Mouse (Mus musculus): ENCODE results near the gene Sh3bp1. TPM values are rescaled to one million over a fixed set of nuclear protein-coding genes. Genes with fewer than 3 reads are reported as not detected.

Gene Sh3bp1
- polyA plus RNA-seq, 1 experiment from 2014 or later, result 10.3 TPM

GRCm38 (mm10) chr15:78936403-78936802 is 36.8 kb downstream of the Sh3bp1 start:
- H3K36me3 ChIP-seq (replicated peaks), result peaks cover 51% of the 10 kb centered on the region
- H3K27ac ChIP-seq, result no peak overlapping the region
- no peak for ATAC-seq (ENCODE audit: low FRiP score)

GRCm38 (mm10) chr15:78937311-78937710 is 37.7 kb downstream of the Sh3bp1 start:
- no peaks in the 10 kb centered on the region for H3K9me3 ChIP-seq
- no peak overlapping the region for H3K27ac ChIP-seq
- H3K36me3 ChIP-seq (replicated peaks), result peaks cover 56% of the 10 kb centered on the region
- H3K27me3 ChIP-seq, result no peaks in the 10 kb centered on the region
- no peak overlapping the region for H3K4me3 ChIP-seq (replicated peaks)
- no peak overlapping the region for H3K4me2 ChIP-seq
- H3K4me1 ChIP-seq, result peaks cover 13% of the 10 kb centered on the region
- ATAC-seq (ENCODE audit: low FRiP score), result no peak
- H3K9ac ChIP-seq, result no peak overlapping the region
- 88% methylated on average over 10 of the region's 10 CpGs for WGBS

More at GRCm38 (mm10) chr15:78936403-78936802, 36.8 kb downstream of the Sh3bp1 start:
- Histone ChIP-seq H3K4me1 (peaks cover 13% of the 10 kb centered on the region), H3K9ac (no peak overlapping the region), H3K4me2 (no peak overlapping the region), H3K9me3 (no peaks in the 10 kb centered on the region), H3K27me3 (no peaks in the 10 kb centered on the region), H3K4me3 (replicated peaks) (no peak overlapping the region)
- WGBS, result 92% methylated on average over 12 of the region's 12 CpGs

GRCm38 (mm10) chr15:78937963-78938362 is 38.4 kb downstream of the Sh3bp1 start:
- Histone ChIP-seq H3K4me3 (replicated peaks) (no peak overlapping the region), H3K9ac (0 out of 2 replicates have a peak overlapping the region, but pooled peaks have one; percentile 7), H3K27ac (no peak overlapping the region), H3K27me3 (no peaks in the 10 kb centered on the region), H3K9me3 (no peaks in the 10 kb centered on the region), H3K4me1 (peaks cover 19% of the 10 kb centered on the region), H3K4me2 (no peak overlapping the region), H3K36me3 (replicated peaks) (peaks cover 56% of the 10 kb centered on the region)
- 90% methylated on average over 2 of the region's 2 CpGs for WGBS
- ATAC-seq (ENCODE audit: low FRiP score), result no peak

DNA sequence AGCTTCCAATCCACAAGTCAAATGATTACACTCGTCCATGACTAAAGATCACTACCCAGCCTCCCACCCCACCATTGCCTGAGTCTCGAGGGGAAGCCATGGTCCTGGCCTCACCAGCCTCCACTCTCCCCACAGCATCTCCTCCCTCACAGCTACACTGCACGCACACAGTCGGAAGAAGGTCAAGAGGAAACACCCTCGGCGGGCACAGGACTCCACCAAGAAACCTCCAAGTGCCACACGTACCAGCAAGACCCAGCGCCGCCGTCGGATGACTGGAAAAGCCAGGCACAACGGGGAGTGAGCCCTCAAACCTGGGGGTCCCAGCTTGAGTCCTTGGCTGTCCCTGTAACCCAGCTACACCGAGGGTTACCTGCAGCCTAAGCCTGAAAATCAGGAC is 40.8 kb downstream of the Sh3bp1 start:
- Histone ChIP-seq H3K27me3 (no peaks in the 10 kb centered on the region), H3K4me3 (replicated peaks) (no peak overlapping the region), H3K9me3 (no peaks in the 10 kb centered on the region), H3K4me1 (peaks cover 20% of the 10 kb centered on the region), H3K36me3 (replicated peaks) (peaks cover 56% of the 10 kb centered on the region), H3K4me2 (no peak overlapping the region), H3K9ac (no peak overlapping the region), H3K27ac (no peak overlapping the region)
- no peak for ATAC-seq (ENCODE audit: low FRiP score)
- 96% methylated on average over 13 of the region's 13 CpGs for WGBS

GRCm38 (mm10) chr15:78942663-78943062 is 43.1 kb downstream of the Sh3bp1 start:
- Histone ChIP-seq H3K27ac (no peak overlapping the region), H3K27me3 (peaks cover 13% of the 10 kb centered on the region; the same call in 1 of the 2 replicates), H3K4me3 (replicated peaks) (peak overlapping the region; percentile 22; the same call in 1 of the 2 replicates), H3K4me2 (peak overlapping the region; percentile 50), H3K9me3 (no peaks in the 10 kb centered on the region), H3K4me1 (peaks cover 7% of the 10 kb centered on the region), H3K9ac (peak overlapping the region; percentile 48), H3K36me3 (replicated peaks) (peaks cover 42% of the 10 kb centered on the region)
- peak; percentile 61 for ATAC-seq (ENCODE audit: low FRiP score)
- 2% methylated on average over 9 of the region's 9 CpGs for WGBS

DNA sequence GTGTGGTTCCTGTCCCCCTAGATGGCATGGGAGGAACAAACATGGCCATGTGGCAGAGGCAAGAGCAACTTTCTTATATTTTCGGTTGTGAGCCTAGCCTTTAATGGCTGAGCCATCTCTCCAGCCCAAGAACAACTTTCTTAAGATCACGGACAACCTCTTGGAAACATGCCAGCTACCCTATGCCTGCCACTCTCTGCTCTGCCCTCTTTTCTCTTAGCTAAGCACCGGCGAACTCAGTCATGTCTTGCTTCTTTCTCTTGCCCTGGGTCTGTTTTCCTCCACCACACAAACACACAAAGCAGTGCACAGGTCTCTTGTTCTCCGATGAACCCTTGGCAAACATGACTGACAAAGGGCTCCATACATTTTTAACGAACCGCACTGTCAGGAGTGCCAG is 46.7 kb downstream of the Sh3bp1 start:
- no peak overlapping the region for H3K9ac ChIP-seq
- H3K27ac ChIP-seq, result no peak overlapping the region
- peaks cover 13% of the 10 kb centered on the region; the same call in 1 of the 2 replicates for H3K27me3 ChIP-seq
- no peak overlapping the region for H3K4me2 ChIP-seq
- no peak for ATAC-seq (ENCODE audit: low FRiP score)
- H3K4me3 ChIP-seq (replicated peaks), result no peak overlapping the region
- H3K9me3 ChIP-seq, result no peaks in the 10 kb centered on the region
- peaks cover 21% of the 10 kb centered on the region for H3K4me1 ChIP-seq
- 56% methylated on average over 7 of the region's 7 CpGs for WGBS
- H3K36me3 ChIP-seq (replicated peaks), result peaks cover 12% of the 10 kb centered on the region

DNA sequence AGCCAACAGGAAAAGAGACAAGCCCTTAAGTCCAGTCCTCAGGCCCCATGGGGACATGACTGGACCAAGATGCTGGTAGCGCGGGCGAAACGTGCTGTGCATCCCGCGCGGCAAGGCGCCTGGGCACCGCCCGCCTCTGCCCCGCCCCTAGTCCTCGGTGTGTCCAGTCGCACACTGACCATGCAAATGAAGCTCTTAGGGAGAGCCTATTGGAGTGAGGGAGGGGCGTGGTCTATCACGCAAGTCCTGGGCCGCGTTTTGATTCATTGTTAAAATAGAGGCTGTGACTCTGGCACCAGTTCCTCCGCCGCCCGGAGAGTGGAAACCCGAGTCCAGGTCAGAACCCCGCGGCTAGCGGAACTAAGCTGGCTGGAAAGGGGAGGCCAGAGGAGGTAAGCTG is 48.1 kb downstream of the Sh3bp1 start, which contains the start of gene Triobp:
Triobp (plus strand) TSS at position 68 of the 400 bp plus-strand sequence.
- no peaks in the 10 kb centered on the region for H3K9me3 ChIP-seq
- WGBS, result under 1% methylated on average over 24 of the region's 24 CpGs
- H3K4me1 ChIP-seq, result peaks cover 18% of the 10 kb centered on the region
- H3K4me3 ChIP-seq (replicated peaks), result peak within 1 kb of the TSS; percentile 54
- peaks cover 18% of the 10 kb centered on the region for H3K36me3 ChIP-seq (replicated peaks)
- H3K27ac ChIP-seq, result peak within 1 kb of the TSS; percentile 57
- H3K27me3 ChIP-seq, result peaks cover 13% of the 10 kb centered on the region; the same call in 1 of the 2 replicates
- peak within 1 kb of the TSS; percentile 81 for H3K4me2 ChIP-seq
- ATAC-seq (ENCODE audit: low FRiP score), result peak; percentile 98
- H3K9ac ChIP-seq, result peak within 1 kb of the TSS; percentile 65

DNA sequence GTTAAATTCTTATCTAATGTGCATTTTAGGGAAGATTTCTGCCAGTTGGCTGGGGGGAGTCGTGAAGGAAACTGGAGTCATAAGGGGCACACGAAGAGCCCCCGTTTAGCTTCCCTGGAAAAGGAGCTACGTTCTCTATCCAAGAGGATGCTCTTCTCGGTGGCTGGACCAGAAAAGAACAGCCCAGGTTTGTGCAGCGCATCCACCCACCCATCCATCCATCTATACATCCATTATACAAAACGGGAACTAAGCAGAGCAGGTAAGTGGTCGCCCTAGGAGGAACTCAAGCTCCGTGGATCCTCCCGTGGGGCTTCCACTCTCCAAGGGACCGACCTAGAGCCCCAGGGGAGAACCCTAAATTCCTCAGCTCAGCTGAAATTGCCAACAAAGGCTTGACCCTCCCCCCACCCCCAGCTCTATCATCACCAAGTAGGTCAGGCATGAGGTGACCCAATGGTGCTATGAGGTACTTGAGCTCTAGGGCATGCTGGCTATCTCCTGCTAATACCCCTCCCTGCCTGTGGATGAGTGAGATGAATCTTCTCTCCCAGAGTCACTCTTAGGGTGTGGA is 48.7 kb downstream of the Sh3bp1 start:
- 1% methylated on average over 11 of the region's 11 CpGs for WGBS

DNA sequence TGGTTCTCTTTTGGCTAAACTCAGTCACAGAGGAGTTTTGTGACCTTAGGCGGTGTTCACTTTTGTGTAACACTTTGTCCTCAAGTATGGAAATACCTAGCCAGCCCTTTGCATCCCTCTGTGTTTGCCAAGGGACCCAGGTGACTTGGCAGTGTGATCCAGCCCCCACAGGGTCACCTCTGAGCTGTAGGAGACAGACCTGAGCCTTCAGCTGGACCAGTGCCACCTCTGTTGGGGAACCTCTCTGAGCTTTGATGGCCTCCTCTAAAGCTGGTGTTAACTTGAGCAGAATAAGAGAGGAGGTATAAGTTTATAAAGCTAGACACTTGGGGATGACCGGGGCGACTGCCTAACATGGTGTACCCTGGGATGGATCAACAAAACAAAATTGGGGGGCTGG is 49.3 kb downstream of the Sh3bp1 start:
- Histone ChIP-seq H3K4me3 (replicated peaks) (peak overlapping the region; percentile 54), H3K4me2 (peak overlapping the region; percentile 81), H3K36me3 (replicated peaks) (peaks cover 29% of the 10 kb centered on the region), H3K27ac (no peak overlapping the region), H3K27me3 (peaks cover 13% of the 10 kb centered on the region; the same call in 1 of the 2 replicates), H3K9me3 (no peaks in the 10 kb centered on the region), H3K4me1 (peaks cover 14% of the 10 kb centered on the region), H3K9ac (no peak overlapping the region)
- no peak for ATAC-seq (ENCODE audit: low FRiP score)
- 92% methylated on average over 3 of the region's 3 CpGs for WGBS

More for the DNA sequence above, 48.7 kb downstream of the Sh3bp1 start:
- peaks cover 14% of the 10 kb centered on the region for H3K4me1 ChIP-seq
- no peaks in the 10 kb centered on the region for H3K9me3 ChIP-seq
- no peak; the same call in none of the 2 replicates for ATAC-seq (ENCODE audit: low FRiP score)
- peak overlapping the region; percentile 81 for H3K4me2 ChIP-seq
- H3K27me3 ChIP-seq, result peaks cover 13% of the 10 kb centered on the region; the same call in 1 of the 2 replicates
- peak overlapping the region; percentile 65 for H3K9ac ChIP-seq
- H3K4me3 ChIP-seq (replicated peaks), result peak overlapping the region; percentile 54
- peaks cover 23% of the 10 kb centered on the region for H3K36me3 ChIP-seq (replicated peaks)
- H3K27ac ChIP-seq, result peak overlapping the region; percentile 57

DNA sequence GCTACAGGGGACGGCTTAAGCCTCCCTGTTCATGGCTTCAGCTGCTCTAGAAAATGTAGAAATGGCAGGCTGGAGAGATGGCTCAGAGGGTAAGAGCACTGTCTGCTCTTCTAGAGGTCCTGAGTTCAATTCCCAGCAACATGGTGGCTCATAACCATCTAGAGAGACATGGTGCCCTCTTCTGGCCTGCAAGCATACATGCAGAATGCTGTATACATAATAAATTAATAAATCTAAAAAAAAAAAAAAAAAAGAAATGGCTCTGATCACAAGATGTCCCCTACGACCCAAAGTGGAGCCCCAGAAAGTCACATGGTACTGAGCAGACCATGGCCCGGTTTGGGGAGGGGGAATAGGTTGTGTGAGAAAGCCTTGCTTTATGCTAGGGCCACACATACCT is 56.1 kb downstream of the Sh3bp1 start:
- 77% methylated on average over 3 of the region's 3 CpGs for WGBS
- Histone ChIP-seq H3K9ac (no peak overlapping the region), H3K9me3 (no peaks in the 10 kb centered on the region), H3K27ac (no peak overlapping the region), H3K4me3 (replicated peaks) (no peak overlapping the region), H3K4me1 (peaks cover 3% of the 10 kb centered on the region; the same call in 1 of the 2 replicates), H3K36me3 (replicated peaks) (peaks cover 65% of the 10 kb centered on the region), H3K27me3 (no peaks in the 10 kb centered on the region), H3K4me2 (no peak overlapping the region)
- ATAC-seq (ENCODE audit: low FRiP score), result no peak

GRCm38 (mm10) chr15:78956351-78956750 is 56.8 kb downstream of the Sh3bp1 start:
- H3K27ac ChIP-seq, result no peak overlapping the region
- no peak overlapping the region for H3K4me3 ChIP-seq (replicated peaks)
- ATAC-seq (ENCODE audit: low FRiP score), result no peak
- H3K4me1 ChIP-seq, result peaks cover 3% of the 10 kb centered on the region; the same call in 1 of the 2 replicates
- H3K36me3 ChIP-seq (replicated peaks), result peaks cover 66% of the 10 kb centered on the region
- no peaks in the 10 kb centered on the region for H3K27me3 ChIP-seq
- no peak overlapping the region for H3K4me2 ChIP-seq
- H3K9ac ChIP-seq, result no peak overlapping the region
- 87% methylated on average over 4 of the region's 4 CpGs for WGBS
- no peaks in the 10 kb centered on the region for H3K9me3 ChIP-seq

DNA sequence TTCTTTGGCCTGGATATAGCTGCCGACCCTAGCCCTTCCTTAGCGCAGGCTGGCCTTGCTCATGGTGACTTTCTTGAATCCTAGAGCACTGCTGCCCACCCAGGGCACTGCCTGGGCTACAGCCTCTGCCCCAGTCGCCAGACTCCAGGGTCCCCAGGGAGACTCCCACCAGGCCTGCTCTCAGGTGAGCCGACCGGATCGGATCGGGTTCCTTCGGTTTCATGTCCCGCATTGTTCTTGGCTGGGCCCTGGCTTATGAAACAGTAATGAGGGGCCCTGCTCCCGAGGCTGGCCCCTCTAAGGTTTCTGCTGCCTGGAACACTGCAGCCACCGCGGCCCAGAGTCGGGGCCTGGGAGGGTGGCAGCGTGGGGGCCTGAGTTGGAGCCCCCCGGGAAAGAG is 57.5 kb downstream of the Sh3bp1 start:
- 79% methylated on average over 15 of the region's 15 CpGs for WGBS
- ATAC-seq (ENCODE audit: low FRiP score), result no peak

GRCm38 (mm10) chr15:78959537-78959936 is 60.0 kb downstream of the Sh3bp1 start:
- peaks cover 11% of the 10 kb centered on the region for H3K4me1 ChIP-seq
- no peak overlapping the region for H3K9ac ChIP-seq
- no peak overlapping the region for H3K27ac ChIP-seq
- ATAC-seq (ENCODE audit: low FRiP score), result no peak
- peaks cover 52% of the 10 kb centered on the region for H3K36me3 ChIP-seq (replicated peaks)
- no peaks in the 10 kb centered on the region for H3K9me3 ChIP-seq
- no peak overlapping the region for H3K4me2 ChIP-seq
- 94% methylated on average over 11 of the region's 11 CpGs for WGBS
- H3K4me3 ChIP-seq (replicated peaks), result no peak overlapping the region
- no peaks in the 10 kb centered on the region for H3K27me3 ChIP-seq

More for the DNA sequence above, 57.5 kb downstream of the Sh3bp1 start:
- Histone ChIP-seq H3K9me3 (no peaks in the 10 kb centered on the region), H3K4me2 (no peak overlapping the region), H3K9ac (no peak overlapping the region), H3K4me3 (replicated peaks) (no peak overlapping the region), H3K4me1 (peaks cover 3% of the 10 kb centered on the region; the same call in 1 of the 2 replicates), H3K36me3 (replicated peaks) (peaks cover 65% of the 10 kb centered on the region), H3K27ac (peak overlapping the region; percentile 13; the same call in 1 of the 2 replicates), H3K27me3 (no peaks in the 10 kb centered on the region)
